Comparison of ENCODE assay signal across 10 mouse cellular contexts in the genomic region with DNA sequence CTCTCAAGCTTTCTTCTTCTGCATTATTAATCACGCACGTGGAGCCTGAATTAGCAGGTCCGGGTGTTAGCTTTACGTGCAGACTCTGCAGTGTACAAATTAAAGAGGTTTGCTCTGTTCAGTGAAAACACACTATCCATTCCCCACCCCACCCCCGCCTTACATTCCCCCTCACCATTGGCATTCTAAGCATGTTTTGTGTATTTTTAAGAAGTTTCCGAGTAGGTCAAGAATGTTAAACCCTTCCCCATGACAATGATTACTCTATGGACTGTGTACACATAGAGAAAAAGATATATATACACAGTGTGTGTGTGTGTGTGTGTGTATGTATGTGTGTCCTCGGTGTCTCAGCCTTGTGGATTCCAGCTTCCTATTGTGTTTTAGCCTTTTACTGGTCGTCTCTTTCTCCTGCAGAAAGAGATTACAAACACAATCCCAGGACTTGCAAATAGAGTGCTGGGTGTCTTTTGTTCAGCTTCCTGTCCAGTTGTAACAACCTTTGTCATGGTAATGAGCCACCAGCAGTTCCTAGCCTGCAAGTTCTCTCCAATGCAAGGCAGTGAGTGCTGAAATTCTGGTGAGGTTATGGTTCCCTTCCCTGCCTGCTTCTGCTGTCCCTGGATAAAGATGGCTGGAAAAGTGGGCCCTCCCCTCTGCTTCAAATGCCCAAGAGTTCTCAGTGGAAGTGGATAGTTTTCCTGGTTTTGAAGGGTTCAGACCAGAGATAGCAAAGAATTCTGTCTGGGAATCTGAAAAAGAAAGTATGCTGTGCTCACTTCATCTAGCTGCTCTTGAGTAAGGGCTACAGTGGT.
DNase-seq lines count a peak whose midpoint lies in the region; ATAC-seq and TF ChIP-seq lines count a peak whose summit lies in the region.
"Had no signal": no experiment of that assay in that cellular context is flagged by ENCODE, and none has a peak within 500 bp of the region (broad histone marks: within the 10 kb centered on the region; RNA-seq: fewer than 3 reads in every experiment).

No protein-coding gene starts in this region.

- no peak for TF ChIP-seq CTCF in heart, postnatal 0 days (IDR thresholded peaks at IDR 0.05; ENCODE audit: low read depth)
- no peak for TF ChIP-seq CTCF in brain, embryonic 14.5 days (IDR thresholded peaks at IDR 0.05; ENCODE audit: borderline replicate concordance, extremely low read depth, insufficient read depth, insufficient read length)
- TF ChIP-seq CTCF in midbrain, postnatal 0 days (IDR thresholded peaks at IDR 0.05): no peak

- no peak for TF ChIP-seq POLR2A in brain, embryonic 14.5 days (IDR thresholded peaks at IDR 0.05; ENCODE audit: borderline replicate concordance, extremely low read depth, insufficient read depth, insufficient read length, poor library complexity, severe bottlenecking)

- peaks cover 12% of the 10 kb centered on the region; the same call in 1 of the 2 replicates for H3K4me1 ChIP-seq in heart, postnatal 0 days (ENCODE audit: control insufficient read depth, insufficient read depth)
- H3K4me1 ChIP-seq in hindbrain, embryonic 11.5 days (replicated peaks; ENCODE audit: control insufficient read depth, insufficient read depth, low read length): peaks cover 8% of the 10 kb centered on the region
- H3K4me1 ChIP-seq in midbrain, postnatal 0 days (ENCODE audit: insufficient read depth, low read length): peaks cover 5% of the 10 kb centered on the region; the same call in 1 of the 2 replicates

- H3K27me3 ChIP-seq in heart, postnatal 0 days (ENCODE audit: control insufficient read depth, insufficient read depth, low read length): no peaks in the 10 kb centered on the region
- peaks cover 14% of the 10 kb centered on the region for H3K27me3 ChIP-seq in hindbrain, embryonic 11.5 days (ENCODE audit: control insufficient read depth, insufficient read depth, low read length)
- H3K27me3 ChIP-seq in midbrain, postnatal 0 days (ENCODE audit: insufficient read depth, low read length): 0 out of 2 replicates have a peak, but pooled peaks cover 3% of the 10 kb centered on the region

- H3K4me3 ChIP-seq in heart, postnatal 0 days (ENCODE audit: low read depth, low read length): no peak overlapping the region
- H3K4me3 ChIP-seq in hindbrain, embryonic 11.5 days (ENCODE audit: low read depth, low read length): no peak overlapping the region
- H3K4me3 ChIP-seq in midbrain, postnatal 0 days (ENCODE audit: low read depth, low read length): no peak overlapping the region

- peak overlapping the region; percentile 19; the same call in 1 of the 2 replicates for H3K27ac ChIP-seq in heart, postnatal 0 days (ENCODE audit: low read depth)
- H3K27ac ChIP-seq in hindbrain, embryonic 11.5 days (ENCODE audit: low read depth, low read length): no peak overlapping the region; the same call in 1 of the 2 replicates
- no peak overlapping the region for H3K27ac ChIP-seq in midbrain, postnatal 0 days (ENCODE audit: low read depth, low read length)

- TF ChIP-seq EP300 in heart, postnatal 0 days (IDR thresholded peaks at IDR 0.05; ENCODE audit: low read depth): no peak

- 47% methylated on average over 8 of the region's 8 CpGs for WGBS in heart, postnatal 0 days
- WGBS in hindbrain, embryonic 11.5 days: 13% methylated on average over 8 of the region's 8 CpGs
- WGBS in midbrain, postnatal 0 days: 9% methylated on average over 8 of the region's 8 CpGs

- DNase-seq in heart, postnatal 0 days (ENCODE audit: low spot score): no peak
- DNase-seq in heart, postnatal 10 days: no peak
- peak; percentile 89 for DNase-seq in brain, embryonic 14.5 days (ENCODE audit: low read depth)
- peak; percentile 65 for DNase-seq in hindbrain, embryonic 11.5 days (ENCODE audit: low spot score)
- peak; percentile 36 for DNase-seq in midbrain, postnatal 0 days (ENCODE audit: low spot score)
- no peak for DNase-seq in testis, postnatal 10 days (ENCODE audit: low spot score)
- DNase-seq in adrenal gland, postnatal 36 days: no peak
- no peak for DNase-seq in ovary, postnatal 14 days (ENCODE audit: low spot score)
- DNase-seq: cerebellum, adult 11-12 months; liver, postnatal 0 days had no signal

- H3K9me3 ChIP-seq in heart, postnatal 0 days (replicated peaks; ENCODE audit: control insufficient read depth, low read length): no peaks in the 10 kb centered on the region
- H3K9me3 ChIP-seq in hindbrain, embryonic 11.5 days (ENCODE audit: control insufficient read depth, low read length): no peaks in the 10 kb centered on the region
- no peaks in the 10 kb centered on the region for H3K9me3 ChIP-seq in midbrain, postnatal 0 days (ENCODE audit: low read length)

- ATAC-seq in heart, postnatal 0 days (ENCODE audit: insufficient read depth, low read depth): no peak
- peak; percentile 51; the same call in 1 of the 2 replicates for ATAC-seq in hindbrain, embryonic 11.5 days (ENCODE audit: low FRiP score)
- ATAC-seq in midbrain, postnatal 0 days (ENCODE audit: low FRiP score): no peak
- ATAC-seq: liver, postnatal 0 days had no signal

- no peak overlapping the region for H3K9ac ChIP-seq in heart, postnatal 0 days (replicated peaks; ENCODE audit: low read depth, low read length)
- no peak overlapping the region for H3K9ac ChIP-seq in hindbrain, embryonic 11.5 days (ENCODE audit: low read depth, low read length)
- no peak overlapping the region for H3K9ac ChIP-seq in midbrain, postnatal 0 days (replicated peaks; ENCODE audit: low read length, poor library complexity, severe bottlenecking)
- H3K9ac ChIP-seq: liver, postnatal 0 days had no signal

- intact Hi-C loops in heart, postnatal 10 days (cut with DNase I): no loop called here

- H3K4me2 ChIP-seq in heart, postnatal 0 days (ENCODE audit: low read depth, low read length): no peak overlapping the region
- peak overlapping the region; percentile 28 for H3K4me2 ChIP-seq in hindbrain, embryonic 11.5 days (replicated peaks; ENCODE audit: low read depth, low read length)
- H3K4me2 ChIP-seq in midbrain, postnatal 0 days (ENCODE audit: low read depth, low read length, poor library complexity, severe bottlenecking): peak overlapping the region; percentile 25; the same call in 1 of the 2 replicates

- H3K36me3 ChIP-seq in heart, postnatal 0 days (replicated peaks; ENCODE audit: control insufficient read depth, insufficient read depth, low read length): no peaks in the 10 kb centered on the region
- H3K36me3 ChIP-seq in hindbrain, embryonic 11.5 days (ENCODE audit: control insufficient read depth, insufficient read depth, low read length): no peaks in the 10 kb centered on the region
- H3K36me3 ChIP-seq in midbrain, postnatal 0 days (ENCODE audit: insufficient read depth, low read length): no peaks in the 10 kb centered on the region

Comparison
In these comparisons a context has a peak if more than half of its experiments do, and no peak if none do; other contexts are left out.
1. DNase-seq: peak in brain, embryonic 14.5 days (single experiment), hindbrain, embryonic 11.5 days (single experiment) and midbrain, postnatal 0 days (single experiment); none in heart, postnatal 0 days (single experiment), heart, postnatal 10 days (0 of 2), testis, postnatal 10 days (single experiment), adrenal gland, postnatal 36 days (0 of 2) and ovary, postnatal 14 days (single experiment).